Mouse (Mus musculus) thymus, adult 2 months (tissue): ENCODE results near the gene Hist1h4d.
"Not testable (repeated sequence)": the region's sequence is repeated elsewhere in the genome, so short reads cannot be mapped to it uniquely, and the experiment has no call there.

Experiments
- CTCF ChIP-seq: fragments of 200-500 bp; IDR thresholded peaks from 2 replicates; pipeline ENCODE4 v1.5.1; 2012; ENCODE audit warnings: mild to moderate bottlenecking, control low read depth, low read length, moderate library complexity, borderline replicate concordance; ENCODE audit not compliant: control insufficient read depth, poor library complexity, insufficient read depth; ENCODE audit errors: extremely low read depth
- POLR2A ChIP-seq: fragments of 200-500 bp; IDR thresholded peaks from 2 replicates; pipeline ENCODE4 v1.6.1; 2012; ENCODE audit warnings: mild to moderate bottlenecking, low read length, control low read depth, moderate library complexity; ENCODE audit not compliant: control insufficient read depth, poor library complexity, insufficient read depth; ENCODE audit errors: extremely low read depth

- not testable (repeated sequence) for TF ChIP-seq POLR2A, CTCF
Observed at GRCm38 (mm10) chr13:23544787-23545120, 36.6 kb upstream of the Hist1h4d start.
